Mouse (Mus musculus) lung, postnatal 14 days (tissue): Measurements from ENCODE around the gene Fam57a.

ENCODE experiments used
- DNase-seq: peaks from one replicate; pipeline ENCODE4 v3.0.0; 2021

Fam57a gene

DNA sequence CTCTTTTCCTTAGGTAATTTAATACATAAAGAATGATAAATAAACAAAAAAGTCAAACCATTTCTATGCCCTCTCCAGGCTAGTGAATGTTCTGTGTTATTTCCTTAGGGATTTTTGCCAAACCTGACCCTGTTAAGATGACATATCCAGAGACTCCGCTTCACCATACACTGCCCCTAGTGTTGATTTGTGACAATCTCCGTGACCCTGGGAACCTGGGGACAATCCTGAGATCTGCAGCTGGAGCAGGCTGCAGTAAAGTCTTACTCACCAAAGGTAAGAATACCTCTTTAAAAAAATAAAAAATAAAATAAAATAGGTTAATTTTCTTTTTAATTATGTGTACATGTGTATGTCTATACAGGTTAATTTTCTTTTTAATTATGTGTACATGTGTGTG is 67.8 kb downstream of the Fam57a start:
- no peak for DNase-seq

DNA sequence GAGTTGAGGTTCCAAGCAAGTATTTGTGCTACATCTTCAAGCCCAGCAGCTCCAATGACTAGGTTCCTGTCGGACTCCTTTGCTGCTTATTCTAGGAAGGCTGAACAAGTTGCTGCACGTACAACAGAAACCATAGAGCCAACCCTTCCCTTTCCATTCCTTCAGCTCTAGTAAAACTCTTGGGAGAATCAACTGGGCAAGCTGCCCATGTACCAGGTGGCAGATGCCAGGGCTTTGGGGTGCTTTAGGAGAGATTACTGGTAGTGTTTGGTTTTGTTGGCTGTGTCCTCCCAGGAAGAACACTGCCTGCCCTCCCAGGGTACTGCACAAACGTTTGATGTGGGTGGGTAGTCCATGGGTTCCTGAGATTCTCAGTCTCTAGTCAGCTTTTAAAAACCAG is 72.6 kb downstream of the Fam57a start:
- DNase-seq: no peak

GRCm38 (mm10) chr11:76253145-76253917 is 73.9 kb downstream of the Fam57a start:
- DNase-seq: peak; percentile 90

DNA sequence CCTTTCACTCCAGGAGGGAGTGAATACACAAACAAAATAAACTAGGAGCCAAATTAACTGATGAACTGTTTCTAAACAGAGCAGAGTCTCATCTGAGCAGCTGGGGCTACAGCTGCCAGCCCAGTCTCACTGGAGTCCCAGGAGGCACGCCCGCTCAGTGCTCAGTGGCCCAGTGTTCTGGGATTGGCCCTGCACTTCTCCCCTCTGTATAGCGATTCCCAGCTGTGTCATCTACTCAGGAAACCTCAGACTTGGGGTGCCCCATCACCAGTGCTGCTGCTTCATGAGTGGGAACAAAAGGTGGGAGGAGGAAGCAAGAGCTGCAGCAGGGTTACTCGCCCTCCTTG is 74.4 kb downstream of the Fam57a start:
- peak; percentile 9 for DNase-seq

GRCm38 (mm10) chr11:76255431-76256001 is 76.0 kb downstream of the Fam57a start:
- no peak for DNase-seq

DNA sequence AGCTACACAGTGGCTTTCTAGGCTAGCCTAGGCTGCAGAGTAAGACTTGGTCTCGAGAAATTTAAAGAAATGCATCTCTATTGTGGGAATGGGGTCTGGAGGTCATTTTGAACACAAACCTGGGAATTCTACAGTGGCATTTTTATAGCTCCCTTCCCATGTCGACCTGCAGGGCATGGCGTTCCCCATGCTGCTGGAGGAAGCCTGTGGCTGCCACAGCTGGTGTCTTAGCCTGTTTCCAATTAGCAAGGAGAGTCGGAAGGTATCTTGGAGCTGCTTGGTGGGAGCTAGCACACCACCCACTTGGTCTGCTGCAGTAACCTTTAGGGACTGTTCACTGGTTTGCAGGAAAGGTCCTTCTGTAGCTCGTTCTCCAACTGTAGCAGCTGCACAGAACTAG is 76.7 kb downstream of the Fam57a start:
- DNase-seq: no peak

GRCm38 (mm10) chr11:76257386-76257785 is 77.9 kb downstream of the Fam57a start:
- no peak for DNase-seq

GRCm38 (mm10) chr11:76258511-76258910 is 79.0 kb downstream of the Fam57a start:
- DNase-seq: no peak

- no peak for DNase-seq
Observed at GRCm38 (mm10) chr11:76260208-76261050, 81.0 kb downstream of the Fam57a start.

- no peak for DNase-seq
Observed at GRCm38 (mm10) chr11:76261224-76261623, 81.8 kb downstream of the Fam57a start.

DNA sequence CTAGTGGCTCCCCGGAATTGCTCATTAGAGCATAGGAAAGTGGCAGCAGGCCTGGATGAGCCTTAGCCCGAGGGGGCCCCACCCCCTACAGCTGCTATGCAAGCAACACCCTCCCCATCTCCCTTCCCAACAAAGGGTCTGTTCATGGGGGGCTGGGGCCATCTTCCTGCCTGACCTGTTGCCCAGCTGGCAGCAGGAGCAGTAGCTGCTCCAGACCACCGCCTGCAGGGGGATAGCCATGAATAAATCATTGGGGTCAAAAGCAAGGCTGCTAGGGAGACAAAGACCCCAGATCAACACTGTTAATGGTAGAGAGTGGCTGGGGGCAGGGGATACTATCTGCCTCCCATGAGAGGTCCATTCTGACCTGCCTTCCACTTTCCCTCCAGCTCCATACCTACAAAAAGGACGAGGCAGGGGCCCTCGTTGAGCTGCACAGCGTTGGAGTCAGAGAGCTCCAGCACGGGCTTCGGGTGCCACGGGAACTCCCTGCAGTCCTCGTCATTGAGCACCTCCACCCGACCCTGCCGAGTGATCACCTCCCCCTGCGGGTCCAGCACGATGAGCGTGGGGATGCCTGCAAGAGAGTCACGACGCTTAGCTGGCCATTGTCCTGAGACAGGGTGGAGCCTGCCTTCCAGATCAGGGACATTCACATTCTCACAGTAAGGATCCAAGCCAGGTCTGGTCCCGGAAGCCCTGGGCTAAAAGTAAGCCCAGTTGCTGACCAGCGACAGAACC is 83.3 kb downstream of the Fam57a start:
- DNase-seq: no peak
